10 mouse cellular contexts compared by ENCODE assay signal in the genomic region with DNA sequence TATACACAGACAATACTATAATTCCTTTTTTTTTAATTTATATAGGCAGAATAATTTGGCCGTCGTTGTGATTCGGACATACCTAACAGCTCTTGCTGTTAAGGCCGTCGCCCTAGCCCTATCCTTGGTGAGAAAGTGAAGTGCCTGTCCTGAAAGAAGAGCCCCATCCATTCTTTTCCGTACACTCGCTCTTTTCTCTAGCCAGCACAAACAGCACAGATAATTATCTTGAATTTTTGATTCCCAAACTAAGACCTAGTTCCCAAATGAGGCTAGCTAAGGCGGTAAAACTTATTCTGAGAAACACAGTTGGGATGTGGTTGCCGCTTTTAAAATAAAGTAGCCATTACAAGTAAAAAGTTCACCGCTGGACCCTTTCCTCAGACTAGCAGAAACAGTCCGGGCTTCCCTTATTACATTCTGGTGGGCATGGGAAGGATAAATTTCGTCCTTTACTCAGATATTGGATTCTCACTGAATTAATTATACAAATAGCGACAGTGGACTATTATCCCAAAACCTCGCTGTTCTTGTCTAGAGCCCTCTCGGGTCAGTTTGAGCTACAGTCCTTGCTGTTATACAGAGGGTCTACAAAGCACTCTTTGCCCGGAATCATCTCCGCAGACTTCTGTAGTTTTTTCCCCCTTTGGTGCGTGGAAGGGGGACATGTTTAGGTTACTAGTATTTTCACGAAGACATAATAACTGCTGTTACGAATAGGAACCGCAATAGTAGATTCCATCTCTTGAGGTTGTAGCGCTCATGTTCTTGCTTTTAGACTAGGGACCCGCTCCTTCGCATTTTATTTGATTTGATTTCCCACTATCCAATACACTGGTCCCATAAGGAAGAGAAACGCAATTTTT. TPM values are rescaled to one million over a fixed set of nuclear protein-coding genes. Genes with fewer than 3 reads are reported as not detected.
DNase-seq lines count a peak whose midpoint lies in the region; ATAC-seq and TF ChIP-seq lines count a peak whose summit lies in the region.
"Had no signal": no experiment of that assay in that cellular context is flagged by ENCODE, and none has a peak within 500 bp of the region (broad histone marks: within the 10 kb centered on the region; RNA-seq: fewer than 3 reads in every experiment).

No protein-coding gene starts in this region.

- H3K4me1 ChIP-seq in heart, embryonic 13.5 days = peaks cover 31% of the 10 kb centered on the region
- peaks cover 47% of the 10 kb centered on the region for H3K4me1 ChIP-seq in embryonic facial prominence, embryonic 10.5 days
- peaks cover 2% of the 10 kb centered on the region; the same call in 1 of the 2 replicates for H3K4me1 ChIP-seq in hindbrain, embryonic 11.5 days (replicated peaks; ENCODE audit: control insufficient read depth, insufficient read depth, low read length)
- no peaks in the 10 kb centered on the region for H3K4me1 ChIP-seq in midbrain, postnatal 0 days (ENCODE audit: insufficient read depth, low read length)

- 9% methylated on average over 25 of the region's 25 CpGs for WGBS in heart, embryonic 13.5 days
- WGBS in embryonic facial prominence, embryonic 10.5 days = 3% methylated on average over 25 of the region's 25 CpGs
- WGBS in hindbrain, embryonic 11.5 days = 5% methylated on average over 25 of the region's 25 CpGs
- WGBS in midbrain, postnatal 0 days = 3% methylated on average over 25 of the region's 25 CpGs

- intact Hi-C loops in heart, postnatal 14 days (cut with DNase I) = loop anchor here (5.0 kb wide), 1 partner anchor 513 kb away; no protein-coding TSS in a partner anchor

- ATAC-seq in heart, embryonic 13.5 days (ENCODE audit: extremely low read depth, insufficient number of reproducible peaks, low FRiP score, low TSS enrichment) = no peak
- no peak for ATAC-seq in hindbrain, embryonic 11.5 days (ENCODE audit: low FRiP score)
- no peak for ATAC-seq in midbrain, postnatal 0 days (ENCODE audit: low FRiP score)

- no peak for DNase-seq in heart, postnatal 14 days
- DNase-seq in embryonic facial prominence, embryonic 10.5 days (ENCODE audit: low spot score) = peak; percentile 49
- peak; percentile 75 for DNase-seq in hindbrain, embryonic 11.5 days (ENCODE audit: low spot score)
- DNase-seq in midbrain, postnatal 0 days (ENCODE audit: low spot score) = no peak
- no peak for DNase-seq in cerebellum, adult 11-12 months
- DNase-seq in urinary bladder, postnatal 4 days (ENCODE audit: low spot score in 2 of 2) = no peak
- DNase-seq in adrenal gland, adult 8-10 months = no peak
- DNase-seq: right cerebral cortex, adult 18-20 months had no signal

- H3K27me3 ChIP-seq in heart, embryonic 13.5 days (replicated peaks) = peaks cover 96% of the 10 kb centered on the region
- peaks cover 99% of the 10 kb centered on the region for H3K27me3 ChIP-seq in embryonic facial prominence, embryonic 10.5 days (replicated peaks; ENCODE audit: low read depth, poor library complexity, severe bottlenecking)
- H3K27me3 ChIP-seq in hindbrain, embryonic 11.5 days (ENCODE audit: control insufficient read depth, insufficient read depth, low read length) = peaks cover 68% of the 10 kb centered on the region
- H3K27me3 ChIP-seq in midbrain, postnatal 0 days (ENCODE audit: insufficient read depth, low read length) = peaks cover 20% of the 10 kb centered on the region

- no peak overlapping the region for H3K27ac ChIP-seq in heart, embryonic 13.5 days (replicated peaks)
- no peak overlapping the region for H3K27ac ChIP-seq in embryonic facial prominence, embryonic 10.5 days (replicated peaks)
- peak overlapping the region; percentile 18; the same call in 1 of the 2 replicates for H3K27ac ChIP-seq in hindbrain, embryonic 11.5 days (ENCODE audit: low read depth, low read length)
- peak overlapping the region; percentile 90 for H3K27ac ChIP-seq in midbrain, postnatal 0 days (ENCODE audit: low read depth, low read length)
- H3K27ac ChIP-seq: liver, embryonic 14.5 days had no signal

- H3K4me3 ChIP-seq in heart, embryonic 13.5 days = peak overlapping the region; percentile 53
- H3K4me3 ChIP-seq in embryonic facial prominence, embryonic 10.5 days = peak overlapping the region; percentile 54
- peak overlapping the region; percentile 43 for H3K4me3 ChIP-seq in hindbrain, embryonic 11.5 days (ENCODE audit: low read depth, low read length)
- peak overlapping the region; percentile 44 for H3K4me3 ChIP-seq in midbrain, postnatal 0 days (ENCODE audit: low read depth, low read length)

- no peaks in the 10 kb centered on the region for H3K36me3 ChIP-seq in heart, embryonic 13.5 days
- no peaks in the 10 kb centered on the region for H3K36me3 ChIP-seq in embryonic facial prominence, embryonic 10.5 days (replicated peaks)
- no peaks in the 10 kb centered on the region for H3K36me3 ChIP-seq in hindbrain, embryonic 11.5 days (ENCODE audit: control insufficient read depth, insufficient read depth, low read length)
- no peaks in the 10 kb centered on the region for H3K36me3 ChIP-seq in midbrain, postnatal 0 days (ENCODE audit: insufficient read depth, low read length)

- H3K9me3 ChIP-seq in heart, embryonic 13.5 days = no peaks in the 10 kb centered on the region
- H3K9me3 ChIP-seq in embryonic facial prominence, embryonic 10.5 days = no peaks in the 10 kb centered on the region
- no peaks in the 10 kb centered on the region for H3K9me3 ChIP-seq in hindbrain, embryonic 11.5 days (ENCODE audit: control insufficient read depth, low read length)
- no peaks in the 10 kb centered on the region for H3K9me3 ChIP-seq in midbrain, postnatal 0 days (ENCODE audit: low read length)

- no peak for TF ChIP-seq CTCF in midbrain, postnatal 0 days (IDR thresholded peaks at IDR 0.05)

- no peak overlapping the region; the same call in 1 of the 2 replicates for H3K9ac ChIP-seq in heart, embryonic 13.5 days
- peak overlapping the region; percentile 58 for H3K9ac ChIP-seq in hindbrain, embryonic 11.5 days (ENCODE audit: low read depth, low read length)
- peak overlapping the region; percentile 74 for H3K9ac ChIP-seq in midbrain, postnatal 0 days (replicated peaks; ENCODE audit: low read length, poor library complexity, severe bottlenecking)
- H3K9ac ChIP-seq: liver, embryonic 14.5 days had no signal

- peak overlapping the region; percentile 70 for H3K4me2 ChIP-seq in heart, embryonic 13.5 days
- H3K4me2 ChIP-seq in hindbrain, embryonic 11.5 days (replicated peaks; ENCODE audit: low read depth, low read length) = peak overlapping the region; percentile 57; the same call in 1 of the 2 replicates
- peak overlapping the region; percentile 68 for H3K4me2 ChIP-seq in midbrain, postnatal 0 days (ENCODE audit: low read depth, low read length, poor library complexity, severe bottlenecking)

RNA-seq across cellular contexts. Expression of gene Lhx9, which starts 7.7 kb away (rescaled TPM):
- polyA plus RNA-seq in heart, embryonic 13.5 days (2015; fragmentation: Nextera tagmentation; extraction: Ambion mirVana) = 0.48 TPM in 2 replicates
- under 1 TPM in 1 of 2 experiments, not detected in 1; 0.24 TPM for total RNA-seq in heart, postnatal 14 days (2021)
- polyA plus RNA-seq in embryonic facial prominence, embryonic 10.5 days (2016; fragmentation: Nextera tagmentation; extraction: Ambion mirVana) = 1.4 and 2.1 TPM in 2 replicates
- 31.4 and 32.1 TPM in 2 replicates for polyA plus RNA-seq in hindbrain, embryonic 11.5 days (2014; fragmentation: Nextera tagmentation; extraction: Ambion mirVana)
- total RNA-seq in midbrain, postnatal 0 days (2014; rRNA removed) = 125 and 129 TPM in 2 replicates
- 63.1 and 76.9 TPM in 2 replicates for polyA plus RNA-seq in midbrain, postnatal 0 days (2015; fragmentation: Nextera tagmentation; extraction: Ambion mirVana)
- not detected for total RNA-seq in adrenal gland, adult 8-10 months (2022)

RNA-seq across cellular contexts. Expression of gene 2310009B15Rik, which starts 16.0 kb away (rescaled TPM):
- 25.9 and 27.6 TPM in 2 replicates for polyA plus RNA-seq in heart, embryonic 13.5 days (2015; fragmentation: Nextera tagmentation; extraction: Ambion mirVana)
- total RNA-seq in heart, postnatal 14 days (2021) = 10 to 100 TPM in 1 of 2 experiments, 1 to 10 TPM in 1; 9.4 to 11.1 TPM
- polyA plus RNA-seq in embryonic facial prominence, embryonic 10.5 days (2016; fragmentation: Nextera tagmentation; extraction: Ambion mirVana) = 35.3 and 35.6 TPM in 2 replicates
- 42.4 and 44.6 TPM in 2 replicates for polyA plus RNA-seq in hindbrain, embryonic 11.5 days (2014; fragmentation: Nextera tagmentation; extraction: Ambion mirVana)
- total RNA-seq in midbrain, postnatal 0 days (2014; rRNA removed) = 35.6 and 68.9 TPM in 2 replicates
- polyA plus RNA-seq in midbrain, postnatal 0 days (2015; fragmentation: Nextera tagmentation; extraction: Ambion mirVana) = 49.7 and 50.9 TPM in 2 replicates
- 10 to 100 TPM; 19.5 to 24.4 (median 19.9) TPM for total RNA-seq in adrenal gland, adult 8-10 months (2022)

Comparison
In these comparisons a context has a peak if more than half of its experiments do, and no peak if none do; other contexts are left out.
1. H3K27ac ChIP-seq: peak in hindbrain, embryonic 11.5 days (single experiment) and midbrain, postnatal 0 days (single experiment); none in heart, embryonic 13.5 days (single experiment) and embryonic facial prominence, embryonic 10.5 days (single experiment).
2. DNase-seq: peak in embryonic facial prominence, embryonic 10.5 days (single experiment) and hindbrain, embryonic 11.5 days (single experiment); none in heart, postnatal 14 days (0 of 2), midbrain, postnatal 0 days (single experiment), cerebellum, adult 11-12 months (single experiment), urinary bladder, postnatal 4 days (0 of 2) and adrenal gland, adult 8-10 months (single experiment).
3. RNA of gene Lhx9, which starts 7.7 kb away (polyA plus RNA-seq): 63.1 to 76.9 TPM in midbrain, postnatal 0 days and 31.4 to 32.1 TPM in hindbrain, embryonic 11.5 days; 1.4 to 2.1 TPM in embryonic facial prominence, embryonic 10.5 days and 0.48 TPM in heart, embryonic 13.5 days; every median in the first group is over 10 times any median in the second.
4. Peak in every context shown above with its lines, with median percentiles within 50 percentile points of each other: H3K4me2 ChIP-seq and H3K4me3 ChIP-seq.